Mouse (Mus musculus): Measurements from ENCODE around the gene Rxfp4.

DNA sequence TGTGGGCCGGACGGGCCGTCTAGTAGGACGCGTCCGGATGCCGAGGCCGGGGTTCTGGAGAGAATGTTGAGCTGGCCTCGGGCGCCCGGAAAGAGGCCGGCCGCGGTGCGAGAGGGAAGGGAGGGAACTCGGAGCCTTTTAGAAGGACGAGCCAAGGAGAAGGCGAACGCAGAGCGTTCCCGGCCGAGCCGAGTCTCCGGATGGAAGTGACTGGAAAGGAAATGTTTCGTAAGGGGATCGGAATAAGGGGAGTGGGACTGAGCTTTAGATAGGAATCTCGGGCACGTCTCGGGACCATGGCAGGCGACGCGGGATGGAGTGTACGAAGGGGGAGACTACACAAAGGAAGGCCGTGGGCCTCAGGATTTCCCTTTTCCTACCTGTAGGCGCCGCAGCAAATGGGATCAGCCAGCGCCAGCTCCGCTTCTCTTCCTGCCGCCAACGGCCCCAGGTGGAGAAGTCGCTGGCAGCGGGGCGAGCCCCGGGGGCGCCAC, 33.1 kb upstream of the Rxfp4 start:
- TF ChIP-seq ZNF384 (IDR thresholded peaks at IDR 0.05; ENCODE audit: low read depth, low read length) (no peak), CHD2 (IDR thresholded peaks at IDR 0.05; ENCODE audit: low read depth, low read length) (no peak), HCFC1 (IDR thresholded peaks at IDR 0.05; ENCODE audit: borderline replicate concordance, insufficient read depth, low read length) (no peak; the same call in 1 of the 2 replicates), MAFK (IDR thresholded peaks at IDR 0.05; ENCODE audit: insufficient read depth, low read depth, low read length) (no peak)

All from ES-E14 (cell line).